Comparison of ENCODE assay signal across 9 mouse cellular contexts in the genomic region with DNA sequence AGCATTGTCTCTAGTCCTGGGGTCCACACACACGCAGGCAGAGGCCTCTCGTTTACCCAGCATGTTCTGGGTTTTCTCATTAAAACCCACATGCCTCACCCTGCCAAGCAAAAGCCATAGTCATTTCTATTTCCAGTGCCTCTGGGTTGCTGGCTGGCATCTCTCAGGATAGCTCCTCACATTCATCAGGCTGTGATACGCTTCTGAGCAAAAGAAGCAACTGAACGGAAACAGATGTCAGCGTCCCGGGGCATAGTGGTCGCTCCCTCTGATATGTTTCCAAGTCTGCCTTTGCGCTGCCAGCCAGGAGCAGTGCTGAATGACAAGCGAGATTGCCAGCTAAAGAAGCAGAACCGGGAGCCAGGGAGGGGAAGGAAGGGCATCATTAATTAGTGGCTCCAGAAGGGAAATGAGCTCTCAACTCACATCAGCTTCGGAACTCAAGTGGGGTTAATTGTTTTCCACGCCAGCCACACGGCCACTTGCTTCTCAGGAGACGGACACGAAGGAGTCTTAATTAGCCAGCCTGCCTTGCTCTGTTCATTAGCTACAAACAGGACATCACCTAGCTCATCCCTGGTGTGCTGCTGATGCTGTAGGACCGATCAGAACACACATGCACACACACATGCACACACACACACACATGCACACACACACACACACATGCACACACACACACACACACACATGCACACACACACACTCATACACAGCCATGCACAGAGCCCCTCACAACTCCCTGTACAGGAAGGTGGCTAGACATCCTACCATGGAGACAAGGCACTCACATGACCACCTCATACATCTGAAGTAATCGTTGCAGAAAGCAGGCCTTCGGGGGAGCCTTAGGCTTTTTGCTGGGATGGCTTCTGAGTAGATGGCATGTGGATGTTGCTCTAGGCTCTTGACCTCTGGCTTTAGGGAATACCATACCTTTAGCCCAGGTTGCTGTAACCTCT. TPM values are rescaled to one million over a fixed set of nuclear protein-coding genes. Genes with fewer than 3 reads are reported as not detected.
DNase-seq lines count a peak whose midpoint lies in the region; ATAC-seq and TF ChIP-seq lines count a peak whose summit lies in the region.
"Had no signal": no experiment of that assay in that cellular context is flagged by ENCODE, and none has a peak within 500 bp of the region (broad histone marks: within the 10 kb centered on the region; RNA-seq: fewer than 3 reads in every experiment).

No protein-coding gene starts in this region.

- H3K36me3 ChIP-seq in heart, embryonic 14.5 days (ENCODE audit: control insufficient read depth, insufficient read depth, low read length) = no peaks in the 10 kb centered on the region
- no peaks in the 10 kb centered on the region for H3K36me3 ChIP-seq in forebrain, postnatal 0 days (ENCODE audit: insufficient read depth)
- no peaks in the 10 kb centered on the region for H3K36me3 ChIP-seq in midbrain, postnatal 0 days (ENCODE audit: insufficient read depth, low read length)
- H3K36me3 ChIP-seq: neural tube, embryonic 12.5 days had no signal

- WGBS in heart, embryonic 14.5 days = 29% methylated on average over 18 of the region's 18 CpGs
- 13% methylated on average over 18 of the region's 18 CpGs for WGBS in forebrain, postnatal 0 days
- 23% methylated on average over 18 of the region's 18 CpGs for WGBS in midbrain, postnatal 0 days

- TF ChIP-seq CTCF in brain, embryonic 14.5 days (IDR thresholded peaks at IDR 0.05; ENCODE audit: borderline replicate concordance, extremely low read depth, insufficient read depth, insufficient read length) = no peak
- no peak for TF ChIP-seq CTCF in forebrain, postnatal 0 days (IDR thresholded peaks at IDR 0.05; ENCODE audit: low read depth)
- no peak for TF ChIP-seq CTCF in layer of hippocampus, adult 2 months (conservative IDR thresholded peaks at IDR 0.05)
- TF ChIP-seq CTCF in midbrain, postnatal 0 days (IDR thresholded peaks at IDR 0.05) = no peak

- H3K4me3 ChIP-seq in heart, embryonic 14.5 days (ENCODE audit: control insufficient read depth in 1 of 2, insufficient read depth in 1 of 2, low read depth in 1 of 2, low read length in 2 of 2) = no peak overlapping the region
- no peak overlapping the region for H3K4me3 ChIP-seq in forebrain, postnatal 0 days (ENCODE audit: low read depth, low read length)
- no peak overlapping the region for H3K4me3 ChIP-seq in layer of hippocampus, adult 2 months
- H3K4me3 ChIP-seq in midbrain, postnatal 0 days (ENCODE audit: low read depth, low read length) = no peak overlapping the region
- H3K4me3 ChIP-seq: neural tube, embryonic 12.5 days had no signal

- no peak for DNase-seq in heart, postnatal 36 days
- DNase-seq in brain, embryonic 14.5 days (ENCODE audit: low read depth) = peak; percentile 96
- DNase-seq in forebrain, postnatal 0 days = peak; percentile 79
- DNase-seq in layer of hippocampus, adult 2 months (ENCODE audit: low spot score in 2 of 2) = peak; percentile 10 to 27
- DNase-seq in midbrain, postnatal 0 days (ENCODE audit: low spot score) = peak; percentile 89
- DNase-seq in gastrocnemius, postnatal 10 days = no peak
- no peak for DNase-seq in urinary bladder, postnatal 4 days (ENCODE audit: low spot score in 2 of 2)

- H3K4me1 ChIP-seq in heart, embryonic 14.5 days (ENCODE audit: control insufficient read depth in 2 of 2, insufficient read depth in 2 of 2, low read length in 2 of 2) = peaks cover 14 to 15% of the 10 kb centered on the region in 2 experiments
- no peaks in the 10 kb centered on the region for H3K4me1 ChIP-seq in forebrain, postnatal 0 days (ENCODE audit: insufficient read depth)
- H3K4me1 ChIP-seq in midbrain, postnatal 0 days (ENCODE audit: insufficient read depth, low read length) = peaks cover 5% of the 10 kb centered on the region; the same call in 1 of the 2 replicates

- H3K27me3 ChIP-seq in heart, embryonic 14.5 days (ENCODE audit: control insufficient read depth, insufficient read depth, low read length) = peaks cover 10% of the 10 kb centered on the region; the same call in 1 of the 2 replicates
- no peaks in the 10 kb centered on the region for H3K27me3 ChIP-seq in forebrain, postnatal 0 days (ENCODE audit: insufficient read depth, low read length)
- H3K27me3 ChIP-seq in midbrain, postnatal 0 days (ENCODE audit: insufficient read depth, low read length) = no peaks in the 10 kb centered on the region
- H3K27me3 ChIP-seq: neural tube, embryonic 12.5 days had no signal

- intact Hi-C loops in heart, postnatal 36 days (cut with DNase I) = no loop called here

- H3K27ac ChIP-seq in heart, embryonic 14.5 days (replicated peaks in 1 of 2; ENCODE audit: control insufficient read depth in 1 of 2, insufficient read depth in 1 of 2, low read depth in 2 of 2, low read length in 2 of 2) = no peak overlapping the region
- peak overlapping the region; percentile 55; the same call in 1 of the 2 replicates for H3K27ac ChIP-seq in forebrain, postnatal 0 days (ENCODE audit: low read depth, low read length)
- H3K27ac ChIP-seq in layer of hippocampus, adult 2 months = no peak overlapping the region
- H3K27ac ChIP-seq in midbrain, postnatal 0 days (ENCODE audit: low read depth, low read length) = peak overlapping the region; percentile 38
- H3K27ac ChIP-seq: neural tube, embryonic 12.5 days had no signal

- 0 out of 2 replicates have a peak overlapping the region, but pooled peaks have one; percentile 16 for H3K9ac ChIP-seq in heart, embryonic 14.5 days (ENCODE audit: low read length)
- no peak overlapping the region for H3K9ac ChIP-seq in forebrain, postnatal 0 days
- H3K9ac ChIP-seq in midbrain, postnatal 0 days (replicated peaks; ENCODE audit: low read length, poor library complexity, severe bottlenecking) = no peak overlapping the region
- H3K9ac ChIP-seq: neural tube, embryonic 12.5 days had no signal

- no peak for ATAC-seq in heart, embryonic 14.5 days (ENCODE audit: insufficient number of reproducible peaks, insufficient read depth, low FRiP score, low read depth)
- peak; percentile 90 for ATAC-seq in forebrain, postnatal 0 days
- peak; percentile 65 for ATAC-seq in midbrain, postnatal 0 days (ENCODE audit: low FRiP score)

- no peaks in the 10 kb centered on the region for H3K9me3 ChIP-seq in heart, embryonic 14.5 days (ENCODE audit: control insufficient read depth, low read length)
- no peaks in the 10 kb centered on the region for H3K9me3 ChIP-seq in forebrain, postnatal 0 days (ENCODE audit: low read length)
- H3K9me3 ChIP-seq in midbrain, postnatal 0 days (ENCODE audit: low read length) = no peaks in the 10 kb centered on the region
- H3K9me3 ChIP-seq: neural tube, embryonic 12.5 days had no signal

- no peak overlapping the region for H3K4me2 ChIP-seq in heart, embryonic 14.5 days (ENCODE audit: low read length)
- no peak overlapping the region for H3K4me2 ChIP-seq in forebrain, postnatal 0 days (ENCODE audit: low read depth)
- no peak overlapping the region for H3K4me2 ChIP-seq in midbrain, postnatal 0 days (ENCODE audit: low read depth, low read length, poor library complexity, severe bottlenecking)
- H3K4me2 ChIP-seq: neural tube, embryonic 12.5 days had no signal

- TF ChIP-seq POLR2A in brain, embryonic 14.5 days (IDR thresholded peaks at IDR 0.05; ENCODE audit: borderline replicate concordance, extremely low read depth, insufficient read depth, insufficient read length, poor library complexity, severe bottlenecking) = no peak

RNA-seq across cellular contexts. Expression of a gene that starts 49.3 kb away (rescaled TPM):
- polyA plus RNA-seq in heart, embryonic 14.5 days (2014; fragmentation: Nextera tagmentation; extraction: Ambion mirVana) = 4.3 and 4.4 TPM in 2 replicates
- total RNA-seq in heart, postnatal 36 days (2021) = 1 to 10 TPM; 6.3 TPM
- polyA plus RNA-seq in brain, embryonic 14.5 days (2012; rRNA removed) = 8.3 and 9.6 TPM in 2 replicates
- total RNA-seq in forebrain, postnatal 0 days (2014; rRNA removed) = 12.7 and 14.8 TPM in 2 replicates
- polyA plus RNA-seq in forebrain, postnatal 0 days (2015; fragmentation: Nextera tagmentation; extraction: Ambion mirVana) = 1.2 and 1.8 TPM in 2 replicates
- total RNA-seq in layer of hippocampus, adult 2 months (2021) = 10 to 100 TPM; 11.2 to 12.3 TPM
- 12.0 and 13.2 TPM in 2 replicates for total RNA-seq in midbrain, postnatal 0 days (2014; rRNA removed)
- polyA plus RNA-seq in midbrain, postnatal 0 days (2015; fragmentation: Nextera tagmentation; extraction: Ambion mirVana) = 1.5 and 1.8 TPM in 2 replicates
- 1 to 10 TPM; 7.4 to 8.4 TPM for total RNA-seq in gastrocnemius, postnatal 10 days (2021)

RNA-seq across cellular contexts. Expression of a gene that starts 49.4 kb away (rescaled TPM):
- polyA plus RNA-seq in heart, embryonic 14.5 days (2014; fragmentation: Nextera tagmentation; extraction: Ambion mirVana) = 28.5 and 29.7 TPM in 2 replicates
- 10 to 100 TPM; 13.8 to 14.0 TPM for total RNA-seq in heart, postnatal 36 days (2021)
- 27.9 and 34.1 TPM in 2 replicates for polyA plus RNA-seq in brain, embryonic 14.5 days (2012; rRNA removed)
- 33.3 and 39.8 TPM in 2 replicates for total RNA-seq in forebrain, postnatal 0 days (2014; rRNA removed)
- 24.4 and 26.7 TPM in 2 replicates for polyA plus RNA-seq in forebrain, postnatal 0 days (2015; fragmentation: Nextera tagmentation; extraction: Ambion mirVana)
- total RNA-seq in layer of hippocampus, adult 2 months (2021) = 10 to 100 TPM; 21.1 to 21.9 TPM
- total RNA-seq in midbrain, postnatal 0 days (2014; rRNA removed) = 35.7 and 37.1 TPM in 2 replicates
- polyA plus RNA-seq in midbrain, postnatal 0 days (2015; fragmentation: Nextera tagmentation; extraction: Ambion mirVana) = 18.6 and 19.5 TPM in 2 replicates
- total RNA-seq in gastrocnemius, postnatal 10 days (2021) = 10 to 100 TPM; 15.5 to 15.6 TPM

Comparison
In these comparisons a context has a peak if more than half of its experiments do, and no peak if none do; other contexts are left out.
1. H3K27ac ChIP-seq: peak in forebrain, postnatal 0 days (single experiment) and midbrain, postnatal 0 days (single experiment); none in heart, embryonic 14.5 days (0 of 2) and layer of hippocampus, adult 2 months (single experiment).
2. DNase-seq: peak in brain, embryonic 14.5 days (single experiment), forebrain, postnatal 0 days (single experiment), layer of hippocampus, adult 2 months (2 of 2) and midbrain, postnatal 0 days (single experiment); none in heart, postnatal 36 days (0 of 2), gastrocnemius, postnatal 10 days (single experiment) and urinary bladder, postnatal 4 days (0 of 2).